Mouse (Mus musculus) bone marrow macrophage, adult 2 months (primary cell): ENCODE data around the gene Upk2.

Experiments used
- CTCF ChIP-seq: IDR thresholded peaks from 2 replicates; pipeline ENCODE4 v1.5.1; 2012; ENCODE audit warnings: low read depth, mild to moderate bottlenecking, low read length, moderate library complexity
- POLR2A ChIP-seq: IDR thresholded peaks from 2 replicates; pipeline ENCODE4 v1.6.1; 2012; ENCODE audit warnings: mild to moderate bottlenecking, low read depth, low read length, borderline replicate concordance

- TF ChIP-seq CTCF (no peak), POLR2A (no peak)
Observed at GRCm38 (mm10) chr9:44486335-44486734, 31.6 kb upstream of the Upk2 start.
